Mouse (Mus musculus) embryonic fibroblast, embryonic 13.5 days (primary cell): ENCODE measurements around the gene Slc44a3.

ENCODE experiments used
- CTCF ChIP-seq: IDR thresholded peaks from 2 replicates; pipeline ENCODE4 v1.5.1; 2011; ENCODE audit warnings: mild to moderate bottlenecking, control low read depth, low read length, moderate library complexity, borderline replicate concordance; ENCODE audit not compliant: insufficient read depth
- POLR2A ChIP-seq: IDR thresholded peaks from 2 replicates; pipeline ENCODE4 v1.6.1; 2011; ENCODE audit warnings: low read depth, mild to moderate bottlenecking, control low read depth, low read length, moderate library complexity

- TF ChIP-seq CTCF: no peak
- no peak for TF ChIP-seq POLR2A
Measured at GRCm38 (mm10) chr3:121531370-121532148, 645 bp downstream of the Slc44a3 start.
